Mouse (Mus musculus): ENCODE measurements around the gene Foxn1.

- no peak for TF ChIP-seq CTCF (IDR thresholded peaks at IDR 0.05)
- TF ChIP-seq EP300 (IDR thresholded peaks at IDR 0.05): no peak
Observed at GRCm38 (mm10) chr11:78346326-78347069, 39.9 kb downstream of the Foxn1 start.

All from lung, postnatal 0 days (tissue).